Mouse (Mus musculus): ENCODE results near the gene Tspan31.

GRCm38 (mm10) chr10:127071203-127071602 lies 1.1 kb upstream of the Tspan31 start:
- TF ChIP-seq CTCF (IDR thresholded peaks at IDR 0.05; ENCODE audit: low read depth) = no peak
- TF ChIP-seq EP300 (IDR thresholded peaks at IDR 0.05; ENCODE audit: low read depth) = no peak

Data from liver, postnatal 0 days (tissue).